Mouse (Mus musculus) olfactory bulb, adult 2 months (tissue): ENCODE data around the gene Fbxo9.

ENCODE experiments used
- CTCF ChIP-seq: fragments of 200-500 bp; IDR thresholded peaks from 2 replicates; pipeline ENCODE4 v1.5.1; 2012; ENCODE audit warnings: low read depth, mild to moderate bottlenecking, low read length, moderate library complexity; ENCODE audit not compliant: insufficient read depth
- POLR2A ChIP-seq: fragments of 200-500 bp; IDR thresholded peaks from 2 replicates; pipeline ENCODE4 v1.6.1; 2012; ENCODE audit warnings: mild to moderate bottlenecking, low read depth, low read length, moderate library complexity; ENCODE audit not compliant: insufficient read depth

- no peak for TF ChIP-seq CTCF
- no peak for TF ChIP-seq POLR2A
Observed at GRCm38 (mm10) chr9:78146099-78146498, 37.2 kb upstream of the Fbxo9 start.
